Mouse (Mus musculus) kidney, adult 11 months (tissue): Measurements from ENCODE around the gene Fat3.

Experiments
- DNase-seq: peaks from one replicate; pipeline ENCODE4 v3.0.0; 2022

Gene Fat3

GRCm38 (mm10) chr9:16113936-16114642 lies 387.0 kb downstream of the Fat3 start:
- no peak for DNase-seq

GRCm38 (mm10) chr9:16107900-16108299 lies 393.2 kb downstream of the Fat3 start:
- no peak for DNase-seq

- no peak for DNase-seq
Observed at GRCm38 (mm10) chr9:16107386-16107785, 393.7 kb downstream of the Fat3 start.

GRCm38 (mm10) chr9:16098553-16098952 lies 402.5 kb downstream of the Fat3 start:
- DNase-seq = no peak

- DNase-seq = no peak
Observed at GRCm38 (mm10) chr9:16093047-16093668, 407.9 kb downstream of the Fat3 start.

- peak; percentile 5 for DNase-seq
Observed at GRCm38 (mm10) chr9:16092051-16092967, 408.8 kb downstream of the Fat3 start.

- DNase-seq = no peak
Observed at GRCm38 (mm10) chr9:16079292-16079691, 421.8 kb downstream of the Fat3 start.

- no peak for DNase-seq
Observed at GRCm38 (mm10) chr9:16074664-16075063, 426.4 kb downstream of the Fat3 start.

- no peak for DNase-seq
Observed at GRCm38 (mm10) chr9:16074116-16074515, 427.0 kb downstream of the Fat3 start.

GRCm38 (mm10) chr9:16063447-16063846 lies 437.6 kb downstream of the Fat3 start:
- no peak for DNase-seq

GRCm38 (mm10) chr9:16062472-16062871 lies 438.6 kb downstream of the Fat3 start:
- DNase-seq = no peak

- DNase-seq = no peak
Observed at GRCm38 (mm10) chr9:16046686-16047085, 454.4 kb downstream of the Fat3 start.

- no peak for DNase-seq
Observed at GRCm38 (mm10) chr9:16037375-16037774, 463.7 kb downstream of the Fat3 start.

- no peak for DNase-seq
Observed at GRCm38 (mm10) chr9:16036346-16036745, 464.7 kb downstream of the Fat3 start.

- no peak for DNase-seq
Observed at GRCm38 (mm10) chr9:16029715-16030285, 471.3 kb downstream of the Fat3 start.

- DNase-seq = no peak
Observed at GRCm38 (mm10) chr9:16029066-16029465, 472.0 kb downstream of the Fat3 start.

GRCm38 (mm10) chr9:16028394-16028911 lies 472.6 kb downstream of the Fat3 start:
- no peak for DNase-seq

GRCm38 (mm10) chr9:16026054-16026453 lies 475.0 kb downstream of the Fat3 start:
- no peak for DNase-seq

- DNase-seq = no peak
Observed at GRCm38 (mm10) chr9:16024706-16025105, 476.4 kb downstream of the Fat3 start.

GRCm38 (mm10) chr9:16014115-16014514 lies 487.0 kb downstream of the Fat3 start:
- no peak for DNase-seq

GRCm38 (mm10) chr9:16011382-16011781 lies 489.7 kb downstream of the Fat3 start:
- no peak for DNase-seq

- no peak for DNase-seq
Observed at GRCm38 (mm10) chr9:16007516-16007915, 493.6 kb downstream of the Fat3 start.

- no peak for DNase-seq
Observed at GRCm38 (mm10) chr9:16002991-16003390, 498.1 kb downstream of the Fat3 start.
